Mouse (Mus musculus) heart, adult 2 months (tissue): ENCODE data around the gene Olfr1484.

Experiments used
- CTCF ChIP-seq: fragments of 200-600 bp; IDR thresholded peaks from 2 replicates; pipeline ENCODE4 v1.8.1; 2022; ENCODE audit warnings: antibody characterized with exemption, mild to moderate bottlenecking, moderate library complexity
- POLR2A ChIP-seq: fragments of 200-500 bp; IDR thresholded peaks from 2 replicates; pipeline ENCODE4 v1.6.1; 2011; ENCODE audit warnings: mild to moderate bottlenecking, low read depth, low read length, control low read depth; ENCODE audit not compliant: insufficient read depth

DNA sequence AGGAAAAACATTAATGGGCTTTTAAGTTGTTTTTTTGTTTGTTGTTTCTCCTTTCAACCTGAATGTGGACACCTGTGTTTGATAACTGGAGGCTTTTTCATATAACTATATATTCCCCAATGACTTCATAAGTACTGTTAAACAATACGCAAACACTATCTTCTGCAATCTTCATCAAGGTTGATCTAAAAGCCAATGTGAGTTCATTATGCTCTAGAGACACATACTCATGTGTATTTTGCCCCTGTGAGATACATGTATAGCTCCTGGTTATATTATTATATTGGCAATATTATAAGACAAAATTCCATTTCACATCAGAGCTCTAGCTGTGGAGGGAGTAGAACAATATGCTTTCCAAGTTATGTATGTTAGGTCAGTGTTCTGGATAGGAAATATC lies at the start of gene Olfr1484:
- TF ChIP-seq CTCF (no peak), POLR2A (no peak)
